Mouse (Mus musculus): ENCODE data around the gene Mgat4e.

The Mgat4e gene

GRCm38 (mm10) chr1:134549632-134550132, at the start of gene Mgat4e:
TSS of gene Mgat4e (minus strand) at chr1:134549682.
- no peak for DNase-seq

- DNase-seq, result no peak
Measured at GRCm38 (mm10) chr1:134597339-134598054, 48.0 kb upstream of the Mgat4e start.

- DNase-seq, result no peak
Measured at GRCm38 (mm10) chr1:134591773-134592172, 42.3 kb upstream of the Mgat4e start.

GRCm38 (mm10) chr1:134589676-134590075, 40.2 kb upstream of the Mgat4e start:
- DNase-seq, result no peak

GRCm38 (mm10) chr1:134583560-134583959, 34.1 kb upstream of the Mgat4e start:
- no peak for DNase-seq

- DNase-seq, result no peak
Measured at GRCm38 (mm10) chr1:134580796-134581195, 31.3 kb upstream of the Mgat4e start.

GRCm38 (mm10) chr1:134577384-134578120, 28.1 kb upstream of the Mgat4e start:
- DNase-seq, result no peak

- no peak for DNase-seq
Measured at GRCm38 (mm10) chr1:134573932-134574315, 24.4 kb upstream of the Mgat4e start.

- no peak for DNase-seq
Measured at GRCm38 (mm10) chr1:134573300-134573931, 23.9 kb upstream of the Mgat4e start.

- no peak for DNase-seq
Measured at GRCm38 (mm10) chr1:134570631-134571030, 21.1 kb upstream of the Mgat4e start.

GRCm38 (mm10) chr1:134570171-134570570, 20.7 kb upstream of the Mgat4e start:
- no peak for DNase-seq

GRCm38 (mm10) chr1:134567511-134567910, 18.0 kb upstream of the Mgat4e start:
- DNase-seq, result no peak

- DNase-seq, result no peak
Measured at GRCm38 (mm10) chr1:134563726-134564125, 14.2 kb upstream of the Mgat4e start.

- DNase-seq, result no peak
Measured at GRCm38 (mm10) chr1:134562457-134562856, 13.0 kb upstream of the Mgat4e start.

GRCm38 (mm10) chr1:134561770-134562143, 12.3 kb upstream of the Mgat4e start:
- DNase-seq, result no peak

GRCm38 (mm10) chr1:134560801-134561769, 11.6 kb upstream of the Mgat4e start:
- peak; percentile 48 to 51 for DNase-seq

- DNase-seq, result peak in 1 of 2 experiments; percentile 38
Measured at GRCm38 (mm10) chr1:134560396-134560795, 10.9 kb upstream of the Mgat4e start.

GRCm38 (mm10) chr1:134559976-134560375, 10.5 kb upstream of the Mgat4e start, which contains the start of gene Kdm5b:
TSS of gene Kdm5b (plus strand) at chr1:134560171.
- peak; percentile 92 to 95 for DNase-seq

- DNase-seq, result no peak
Measured at GRCm38 (mm10) chr1:134559226-134559625, 9.7 kb upstream of the Mgat4e start.

- DNase-seq, result no peak
Measured at GRCm38 (mm10) chr1:134558511-134558910, 9.0 kb upstream of the Mgat4e start.

- DNase-seq, result peak; percentile 96 to 97
Measured at GRCm38 (mm10) chr1:134556671-134557218, 7.3 kb upstream of the Mgat4e start.

Data from cerebellum, postnatal 14 days (tissue).